Mouse (Mus musculus) testis, postnatal 10 days (tissue): ENCODE data around the gene Arhgef40.

Experiments
- DNase-seq: peaks from one replicate; pipeline ENCODE4 v3.0.0; 2021; ENCODE audit warnings: low spot score

Gene Arhgef40

GRCm38 (mm10) chr14:51984247-51985231, at the start of gene Arhgef40:
Arhgef40 (plus strand) TSS chr14:51984719.
- peak; percentile 92 for DNase-seq

- DNase-seq = no peak
These were observed 45.5 kb upstream of the Arhgef40 start for GRCm38 (mm10) chr14:51939005-51939404.

DNA sequence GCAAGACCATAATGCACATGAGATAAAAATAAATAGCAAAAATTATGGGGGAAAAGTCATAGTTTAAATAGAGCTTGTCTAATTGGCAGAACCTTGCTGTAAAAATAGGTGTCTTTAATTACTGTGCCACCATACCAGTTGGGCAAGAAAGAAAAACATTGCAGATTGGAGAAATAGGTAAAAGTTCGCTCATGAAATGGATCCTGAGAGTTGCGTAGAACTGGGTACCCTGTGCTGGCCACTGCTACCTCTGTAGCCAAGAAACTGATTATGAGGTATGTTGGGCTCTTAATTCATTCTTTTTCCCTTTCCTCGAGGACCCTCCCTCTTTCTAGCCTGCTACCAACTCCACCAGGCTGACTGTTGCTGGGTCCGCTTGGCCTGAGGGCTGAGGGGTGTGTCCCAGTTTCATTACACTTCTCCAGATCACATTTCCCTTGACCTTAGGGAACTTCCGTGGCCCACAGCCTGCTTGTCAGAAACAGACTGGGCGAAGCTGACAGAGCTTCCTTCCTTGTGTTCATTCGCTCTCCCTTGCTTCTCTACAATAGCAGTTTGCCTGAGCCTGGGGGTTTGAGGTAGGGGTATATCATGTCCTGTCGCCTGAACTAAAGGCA, 43.5 kb upstream of the Arhgef40 start:
- DNase-seq = no peak

- DNase-seq = no peak
These were observed 42.9 kb upstream of the Arhgef40 start for GRCm38 (mm10) chr14:51941577-51941976.

GRCm38 (mm10) chr14:51942236-51942635, 42.3 kb upstream of the Arhgef40 start:
- no peak for DNase-seq

DNA sequence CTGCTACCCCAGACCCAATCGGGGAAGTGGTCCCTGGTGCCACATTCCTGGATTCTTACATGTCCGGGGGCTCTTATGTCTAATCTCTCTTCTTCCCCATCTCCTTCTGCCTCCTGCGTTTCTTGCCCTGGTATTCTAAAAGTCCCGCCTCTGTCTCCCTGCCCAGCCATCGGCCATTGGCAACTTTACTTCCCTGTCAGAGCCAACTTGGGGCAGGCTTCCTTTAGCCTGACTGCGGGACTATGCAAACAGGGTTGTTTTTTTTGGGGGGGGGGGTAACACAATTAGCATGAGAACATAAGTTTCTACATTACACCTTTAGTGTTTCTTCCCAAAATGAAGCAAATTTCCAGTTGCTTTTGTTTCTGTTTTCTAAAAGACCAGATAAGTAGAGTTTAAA, 41.2 kb upstream of the Arhgef40 start:
- no peak for DNase-seq

- DNase-seq = peak; percentile 30
These were observed 24.2 kb upstream of the Arhgef40 start for GRCm38 (mm10) chr14:51960316-51960715.

GRCm38 (mm10) chr14:51967400-51967799, 17.1 kb upstream of the Arhgef40 start:
- DNase-seq = no peak

DNA sequence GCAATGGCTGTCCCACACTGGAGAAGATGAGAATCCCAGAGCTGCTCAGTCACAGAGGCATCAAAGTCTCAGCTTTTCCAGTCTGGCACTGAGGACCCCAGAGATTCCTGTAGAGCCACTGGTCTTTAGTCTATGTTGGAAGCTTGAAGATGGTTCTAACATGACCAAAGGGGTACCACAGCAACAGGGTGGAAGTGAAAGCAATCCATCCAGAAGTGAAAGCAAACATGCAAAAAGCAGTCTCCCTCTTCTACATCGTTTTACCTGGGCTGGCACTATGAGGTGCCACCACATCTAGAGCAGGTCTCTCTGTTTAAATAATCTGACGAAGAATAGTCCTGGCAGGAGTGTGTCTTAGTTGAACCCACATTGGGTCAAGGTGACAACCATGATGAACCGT, 5.3 kb upstream of the Arhgef40 start:
- no peak for DNase-seq

DNA sequence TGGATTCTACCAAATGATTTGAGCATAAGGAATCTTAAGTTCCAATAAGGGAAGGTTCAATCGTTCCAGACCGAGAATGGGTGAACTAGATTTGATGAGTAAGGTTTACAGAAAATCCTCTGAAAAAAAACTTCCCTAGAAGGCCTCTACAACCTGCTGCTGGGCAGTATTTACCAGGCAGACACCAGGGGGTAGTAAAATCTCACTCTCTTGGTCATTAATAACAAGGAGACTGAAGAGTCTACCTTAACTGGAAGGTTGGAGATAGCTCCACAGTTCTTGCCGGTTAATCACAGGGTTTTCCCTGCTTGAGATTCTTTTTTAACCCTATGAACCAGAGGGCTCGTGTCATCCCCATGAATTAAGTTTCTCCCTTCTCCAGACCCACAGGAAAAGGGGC, 1.3 kb upstream of the Arhgef40 start:
- DNase-seq = peak; percentile 21

GRCm38 (mm10) chr14:51983855-51984246, 668 bp upstream of the Arhgef40 start:
- no peak for DNase-seq

- DNase-seq = peak; percentile 77
These were observed 1.0 kb downstream of the Arhgef40 start for GRCm38 (mm10) chr14:51985301-51986152.

- DNase-seq = no peak
These were observed 1.6 kb downstream of the Arhgef40 start for GRCm38 (mm10) chr14:51986153-51986505.

GRCm38 (mm10) chr14:51987177-51987576, 2.7 kb downstream of the Arhgef40 start:
- peak; percentile 35 for DNase-seq

DNA sequence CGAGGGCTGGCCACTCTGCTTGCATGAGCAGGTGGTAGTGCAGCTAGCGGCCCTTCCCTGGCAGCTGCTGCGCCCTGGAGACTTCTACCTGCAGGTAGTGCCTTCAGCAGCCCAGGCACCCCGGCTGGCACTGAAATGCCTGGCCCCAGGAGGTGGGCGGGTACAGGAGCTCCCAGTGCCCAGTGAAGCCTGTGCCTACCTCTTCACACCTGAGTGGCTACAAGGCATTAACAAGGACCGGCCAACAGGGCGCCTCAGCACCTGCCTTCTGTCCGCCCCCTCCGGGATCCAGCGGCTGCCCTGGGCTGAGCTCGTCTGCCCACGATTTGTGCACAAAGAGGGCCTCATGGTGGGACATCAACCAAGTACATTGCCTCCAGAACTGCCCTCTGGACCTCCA, 4.2 kb downstream of the Arhgef40 start:
- peak; percentile 40 for DNase-seq

DNA sequence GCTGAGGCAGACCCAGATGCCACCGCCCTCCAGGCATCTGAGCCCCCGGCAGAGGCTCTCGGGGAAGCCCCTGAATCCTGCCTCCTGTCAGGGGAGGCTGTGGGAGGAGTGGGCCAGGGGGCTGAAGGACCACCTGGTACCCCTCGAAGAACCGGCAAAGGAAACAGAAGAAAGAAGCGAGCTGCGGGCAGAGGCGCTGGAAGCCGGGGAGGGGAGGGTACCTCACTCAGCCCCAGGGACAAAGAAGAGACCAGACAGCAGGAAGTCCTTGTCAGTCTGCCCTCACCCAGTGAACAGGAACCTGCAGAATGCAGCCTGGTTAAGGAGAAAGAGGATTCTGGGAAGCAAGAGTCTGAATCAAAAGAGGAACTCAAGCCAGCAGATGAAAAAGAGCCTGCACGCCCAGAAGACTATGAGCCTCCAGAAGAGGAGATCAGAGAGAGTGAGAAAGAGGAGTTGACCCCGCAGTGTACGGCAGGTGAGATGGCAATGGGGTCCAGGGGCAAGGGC, 5.0 kb downstream of the Arhgef40 start:
- no peak for DNase-seq

DNA sequence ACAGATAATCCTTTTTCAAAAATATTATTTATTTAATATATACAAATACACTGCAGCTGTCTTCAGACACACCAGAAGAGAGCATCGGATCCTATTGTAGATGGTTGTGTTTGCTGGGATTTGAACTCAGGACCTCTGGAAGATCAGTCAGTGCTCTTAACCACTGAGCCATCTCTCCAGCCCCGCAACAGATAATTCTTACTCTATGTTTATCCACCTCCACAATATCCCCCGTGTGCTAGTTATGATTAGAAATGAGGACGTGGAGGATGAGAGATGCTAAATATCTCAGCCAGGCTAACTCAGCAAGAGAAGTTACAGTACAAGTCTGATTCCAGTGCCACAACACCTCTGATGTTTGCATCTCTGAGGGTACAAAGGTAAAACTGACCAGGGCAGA, 9.9 kb downstream of the Arhgef40 start:
- DNase-seq = no peak

DNA sequence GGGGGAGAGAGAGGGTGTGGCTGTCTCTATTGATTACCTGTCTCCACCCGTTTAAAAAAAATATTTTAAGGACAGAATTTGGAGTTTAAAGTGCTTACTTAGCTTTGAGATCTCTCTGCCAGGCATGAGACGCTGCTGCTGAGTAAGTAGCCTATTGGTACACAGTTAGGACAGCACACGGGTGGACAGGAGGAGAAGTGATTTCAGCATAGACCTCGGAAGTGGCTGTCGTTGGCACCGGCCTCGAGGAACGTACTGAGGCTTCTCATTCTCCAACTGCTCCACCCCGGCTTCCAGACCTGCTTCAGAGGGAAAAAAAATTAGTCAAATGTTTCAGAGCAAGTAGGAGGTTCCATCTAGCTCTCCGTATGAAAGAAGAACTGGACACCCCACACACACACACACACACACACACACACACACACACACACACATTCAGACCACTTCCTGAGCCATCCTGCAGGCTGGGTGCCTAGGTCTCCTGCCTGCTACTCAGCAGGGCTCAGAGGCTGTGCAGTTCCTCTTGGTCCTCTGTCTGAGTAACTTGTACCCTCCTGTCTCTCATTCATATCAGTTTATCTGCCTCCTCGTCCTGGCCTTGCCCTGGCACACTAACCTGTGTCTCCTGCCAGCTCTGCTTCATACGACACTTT, 10.8 kb downstream of the Arhgef40 start:
- DNase-seq = no peak

DNA sequence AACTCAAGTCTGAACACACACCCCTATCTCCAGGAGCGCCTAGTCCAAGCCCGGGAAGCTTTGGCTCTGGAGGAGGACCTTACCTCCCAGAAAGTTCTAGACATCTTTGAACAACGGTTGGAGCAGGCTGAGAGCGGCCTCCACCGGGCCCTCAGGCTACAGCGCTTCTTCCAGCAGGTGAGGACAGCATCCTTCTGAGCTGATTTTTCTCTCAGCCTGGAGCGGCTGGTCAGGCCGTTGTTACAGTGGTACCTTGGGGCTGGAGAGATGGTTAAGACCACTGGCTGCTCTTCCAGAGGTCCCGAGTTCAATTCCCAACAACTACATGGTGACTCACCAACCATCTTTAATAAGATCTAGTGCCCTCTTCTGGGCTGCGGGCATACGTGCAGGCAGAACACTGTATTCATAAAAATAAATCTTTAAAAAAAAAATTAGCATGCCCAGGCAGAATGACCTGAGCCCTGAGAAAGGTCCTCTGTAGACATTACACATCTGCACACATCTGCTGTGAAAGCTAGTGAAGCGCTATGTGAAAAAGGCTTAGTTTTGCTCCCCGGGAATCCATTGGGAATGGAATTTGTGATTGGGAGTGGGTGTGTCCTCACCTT, 11.8 kb downstream of the Arhgef40 start:
- DNase-seq = no peak

DNA sequence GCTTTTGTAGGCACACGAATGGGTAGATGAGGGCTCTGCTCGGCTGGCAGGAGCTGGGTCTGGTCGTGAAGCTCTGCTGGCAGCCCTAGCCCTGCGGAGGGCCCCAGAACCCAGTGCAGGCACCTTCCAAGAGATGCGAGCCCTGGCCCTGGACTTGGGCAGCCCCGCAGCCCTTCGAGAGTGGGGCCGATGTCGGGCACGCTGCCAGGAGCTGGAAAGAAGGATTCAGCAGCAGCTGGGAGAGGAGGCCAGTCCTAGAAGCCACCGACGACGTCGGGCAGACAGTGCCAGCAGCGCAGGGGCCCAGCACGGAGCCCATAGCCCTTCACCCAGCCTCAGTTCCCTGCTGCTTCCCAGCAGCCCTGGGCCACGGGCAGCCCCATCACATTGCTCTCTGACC, 12.3 kb downstream of the Arhgef40 start:
- peak; percentile 70 for DNase-seq

- no peak for DNase-seq
These were observed 13.0 kb downstream of the Arhgef40 start for GRCm38 (mm10) chr14:51997483-51997882.
